Mouse (Mus musculus) CH12.LX (cell line): ENCODE results near the gene Foxb1.

Experiments
- CTCF ChIP-seq, 2 experiments: IDR thresholded peaks in 1 of 2; conservative IDR thresholded peaks in 1 of 2; 2 replicates each; pipeline ENCODE4 v1.5.1; 2011 to 2012; ENCODE audit warnings: low read depth in 2 of 2, low read length in 2 of 2, improper control_type of control experiment in 1 of 2, inconsistent platforms in 1 of 2, mild to moderate bottlenecking in 1 of 2, moderate library complexity in 1 of 2
- E2F4 ChIP-seq: IDR thresholded peaks from 2 replicates; pipeline ENCODE4 v1.6.1; 2011; ENCODE audit warnings: low read depth, low read length, improper control_type of control experiment; ENCODE audit not compliant: insufficient replicate concordance
- ETS1 ChIP-seq: conservative IDR thresholded peaks from 2 replicates; pipeline ENCODE4 v1.6.1; 2012; ENCODE audit warnings: low read depth, mild to moderate bottlenecking, inconsistent platforms, low read length, improper control_type of control experiment, moderate library complexity
- IRF4 ChIP-seq: IDR thresholded peaks from 2 replicates; pipeline ENCODE4 v1.6.1; 2014; ENCODE audit warnings: low read depth, mild to moderate bottlenecking, inconsistent platforms, low read length, improper control_type of control experiment
- MAX ChIP-seq: IDR thresholded peaks from 2 replicates; pipeline ENCODE4 v1.6.1; 2011; ENCODE audit warnings: low read length, improper control_type of control experiment
- MXI1 ChIP-seq: IDR thresholded peaks from 2 replicates; pipeline ENCODE4 v1.6.1; 2011; ENCODE audit warnings: mild to moderate bottlenecking, low read depth, low read length, improper control_type of control experiment
- MYC ChIP-seq: IDR thresholded peaks from 2 replicates; pipeline ENCODE4 v1.6.1; 2011; ENCODE audit warnings: low read depth, mild to moderate bottlenecking, improper control_type of control experiment, low read length
- NELFE ChIP-seq: IDR thresholded peaks from 2 replicates; pipeline ENCODE4 v1.6.1; 2011; ENCODE audit warnings: low read depth, low read length, improper control_type of control experiment
- POLR2A ChIP-seq: IDR thresholded peaks from 2 replicates; pipeline ENCODE4 v1.6.1; 2011; ENCODE audit warnings: low read depth, mild to moderate bottlenecking, improper control_type of control experiment, low read length
- SIN3A ChIP-seq: IDR thresholded peaks from 2 replicates; pipeline ENCODE4 v1.6.1; 2012; ENCODE audit warnings: low read length, improper control_type of control experiment, inconsistent platforms
- SMC3 ChIP-seq: IDR thresholded peaks from 2 replicates; pipeline ENCODE4 v1.6.1; 2011; ENCODE audit warnings: low read depth, low read length, improper control_type of control experiment
- ZKSCAN1 ChIP-seq: IDR thresholded peaks from 2 replicates; pipeline ENCODE4 v1.6.1; 2012; ENCODE audit warnings: low read depth, inconsistent platforms, low read length, improper control_type of control experiment, borderline replicate concordance
- ZMIZ1 ChIP-seq: IDR thresholded peaks from 2 replicates; pipeline ENCODE4 v1.6.1; 2012; ENCODE audit warnings: low read depth, mild to moderate bottlenecking, inconsistent platforms, low read length, improper control_type of control experiment

GRCm38 (mm10) chr9:69714346-69714745 is 46.4 kb downstream of the Foxb1 start:
- TF ChIP-seq CTCF (conservative IDR thresholded peaks at IDR 0.05 in 1 of 2, IDR thresholded peaks at IDR 0.05 in 1 of 2; ENCODE audit: low read depth in 2 of 2, low read length in 2 of 2): no peak
- TF ChIP-seq MXI1: no peak
- no peak for TF ChIP-seq NELFE
- TF ChIP-seq IRF4: no peak
- no peak for TF ChIP-seq POLR2A
- TF ChIP-seq SMC3: no peak
- no peak for TF ChIP-seq ETS1
- no peak for TF ChIP-seq ZMIZ1
- TF ChIP-seq E2F4: no peak
- TF ChIP-seq MYC: no peak
- no peak for TF ChIP-seq ZKSCAN1
- TF ChIP-seq SIN3A: no peak
- no peak for TF ChIP-seq MAX
